Mouse (Mus musculus) heart, adult 2 months (tissue): ENCODE data around the gene Klk7. TPM values are rescaled to one million over a fixed set of nuclear protein-coding genes. Genes with fewer than 3 reads are reported as not detected.

Experiments used
- DNase-seq, 2 experiments: peaks; one replicate each; pipeline ENCODE4 v3.0.0; 2021
- H3K27ac ChIP-seq: fragments of 200-600 bp; 2 replicates; pipeline ENCODE4 v1.8.1; 2022
- H3K27me3 ChIP-seq: fragments of 200-500 bp; 2 replicates; pipeline ENCODE4 v1.6.1; 2012; ENCODE audit warnings: mild to moderate bottlenecking, low read length, inconsistent platforms, mixed read lengths; ENCODE audit not compliant: control insufficient read depth, insufficient read depth
- H3K36me3 ChIP-seq: fragments of 200-500 bp; 2 replicates; pipeline ENCODE4 v1.6.1; 2012; ENCODE audit warnings: low read length, inconsistent platforms; ENCODE audit not compliant: control insufficient read depth, insufficient read depth
- H3K4me1 ChIP-seq: fragments of 200-500 bp; 2 replicates; pipeline ENCODE4 v1.6.1; 2011; ENCODE audit warnings: low read length; ENCODE audit not compliant: control insufficient read depth, insufficient read depth
- H3K4me3 ChIP-seq: fragments of 200-600 bp; 2 replicates; pipeline ENCODE4 v1.8.1; 2022
- H3K79me2 ChIP-seq: fragments of 200-500 bp; replicated peaks from 2 replicates; pipeline ENCODE4 v1.6.1; 2012; ENCODE audit warnings: mild to moderate bottlenecking, inconsistent platforms, low read length, moderate library complexity, mixed read lengths; ENCODE audit not compliant: control insufficient read depth, insufficient read depth
- H3K9ac ChIP-seq: fragments of 200-500 bp; 2 replicates; pipeline ENCODE4 v1.6.1; 2012; ENCODE audit warnings: low read depth, mild to moderate bottlenecking, control low read depth, inconsistent platforms, low read length, mixed read lengths
- CTCF ChIP-seq: fragments of 200-600 bp; IDR thresholded peaks from 2 replicates; pipeline ENCODE4 v1.8.1; 2022; ENCODE audit warnings: antibody characterized with exemption, mild to moderate bottlenecking, moderate library complexity
- EP300 ChIP-seq: fragments of 200-500 bp; IDR thresholded peaks from 2 replicates; pipeline ENCODE4 v1.6.1; 2011; ENCODE audit warnings: low read depth, low read length, control low read depth; ENCODE audit not compliant: insufficient read depth
- POLR2A ChIP-seq: fragments of 200-500 bp; IDR thresholded peaks from 2 replicates; pipeline ENCODE4 v1.6.1; 2011; ENCODE audit warnings: mild to moderate bottlenecking, low read depth, low read length, control low read depth; ENCODE audit not compliant: insufficient read depth
- WGBS: fragments of 180-500 bp; shearing (Covaris S2); methylation state at CpG from one replicate; pipeline ENCODE4 v1.1.7; 2018; 5-methylcytosine and 5-hydroxymethylcytosine counted together
- intact Hi-C: fragments of 180-260 bp; cut with DNase I; formaldehyde crosslinking; loops from one replicate; pipeline ENCODE4 v1.15.1; 2025
- polyA plus RNA-seq: library from polyadenylated mRNA; depleted of rRNA; stranded (reverse); fragments of >200 nt; gene quantifications from 2 replicates; pipeline ENCODE4 v1.2.3, GENCODE M21; 2012
- total RNA-seq, 2 experiments: library from RNA; stranded (reverse); gene quantifications; 2 replicates each; pipeline ENCODE4 v1.2.3; 2021

Klk7 gene
- total and polyA plus RNA-seq, 3 experiments = 0.08 TPM; not detected in 2

DNA sequence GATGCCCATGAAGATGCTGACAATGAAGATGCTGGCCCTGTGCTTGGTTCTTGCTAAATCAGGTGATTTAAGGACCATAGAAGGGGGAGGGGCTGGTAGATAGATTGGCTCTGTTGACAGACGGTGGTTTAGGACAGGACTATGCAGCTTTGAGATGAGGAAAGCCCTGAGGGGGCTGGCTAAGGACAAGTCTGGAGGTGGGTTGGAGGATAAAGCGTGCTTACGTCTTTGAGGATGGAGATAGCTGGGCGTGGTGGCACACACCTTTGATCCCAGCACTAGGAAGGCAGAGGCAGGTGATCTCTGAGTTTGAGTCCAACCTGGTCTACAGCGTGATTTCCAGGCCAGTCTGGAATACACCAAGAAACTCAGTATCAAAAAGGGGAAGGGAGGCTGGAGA lies 15.0 kb downstream of the Klk7 start:
- Histone ChIP-seq H3K4me1 (no peaks in the 10 kb centered on the region), H3K79me2 (no peaks in the 10 kb centered on the region), H3K27me3 (no peaks in the 10 kb centered on the region), H3K36me3 (no peaks in the 10 kb centered on the region), H3K4me3 (no peak overlapping the region), H3K9ac (no peak overlapping the region), H3K27ac (no peak overlapping the region)
- WGBS = 79% methylated on average over 5 of the region's 5 CpGs
- TF ChIP-seq POLR2A (no peak), EP300 (no peak), CTCF (no peak)
- DNase-seq = peak in 1 of 2 experiments; percentile 9
- intact Hi-C loops = no loop called here

DNA sequence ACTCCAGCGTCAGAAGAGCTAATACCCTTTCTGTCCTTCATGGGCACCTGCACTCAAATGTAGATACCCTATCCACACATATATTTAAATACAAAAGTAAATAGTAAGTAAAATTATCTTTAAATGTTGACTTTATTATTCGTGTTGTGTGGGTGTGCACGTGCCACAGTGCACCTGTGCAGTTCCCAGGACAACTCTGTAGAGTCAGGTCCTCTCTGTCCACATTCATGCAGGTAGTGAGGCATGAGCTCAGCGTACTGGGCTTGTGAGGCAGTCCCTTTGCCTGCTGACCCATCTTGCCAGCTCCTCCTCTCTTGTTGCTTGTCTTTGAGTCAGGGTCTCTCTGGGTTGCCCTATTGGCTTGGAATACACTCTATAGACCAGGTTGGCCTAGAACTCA lies 16.6 kb downstream of the Klk7 start:
- 78% methylated on average over 4 of the region's 4 CpGs for WGBS
- intact Hi-C loops = no loop called here

DNA sequence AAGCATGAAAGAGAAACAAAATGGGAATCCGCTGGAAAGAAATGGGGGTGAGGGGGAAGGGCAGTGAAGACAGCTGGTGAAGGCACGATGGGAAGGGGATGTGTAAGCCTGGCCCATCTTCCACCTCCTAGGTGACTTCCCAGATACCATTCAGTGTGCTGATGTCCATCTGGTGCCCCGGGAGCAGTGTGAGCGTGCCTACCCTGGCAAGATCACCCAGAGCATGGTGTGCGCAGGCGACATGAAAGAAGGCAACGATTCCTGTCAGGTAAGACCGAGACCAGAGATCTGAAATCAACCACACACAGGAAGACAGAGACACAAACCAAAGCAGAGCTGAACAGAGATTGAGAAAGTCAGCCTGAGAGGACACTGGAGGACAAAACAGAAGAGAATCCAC lies 17.9 kb downstream of the Klk7 start:
- H3K4me1 ChIP-seq = no peaks in the 10 kb centered on the region

More for the DNA sequence above, 16.6 kb downstream of the Klk7 start:
- Histone ChIP-seq H3K79me2 (no peaks in the 10 kb centered on the region), H3K27me3 (no peaks in the 10 kb centered on the region), H3K27ac (no peak overlapping the region), H3K36me3 (no peaks in the 10 kb centered on the region), H3K4me1 (no peaks in the 10 kb centered on the region), H3K9ac (no peak overlapping the region), H3K4me3 (no peak overlapping the region)
- peak in 1 of 2 experiments; percentile 0 for DNase-seq
- TF ChIP-seq EP300 = no peak
- TF ChIP-seq POLR2A = no peak
- no peak for TF ChIP-seq CTCF

DNA sequence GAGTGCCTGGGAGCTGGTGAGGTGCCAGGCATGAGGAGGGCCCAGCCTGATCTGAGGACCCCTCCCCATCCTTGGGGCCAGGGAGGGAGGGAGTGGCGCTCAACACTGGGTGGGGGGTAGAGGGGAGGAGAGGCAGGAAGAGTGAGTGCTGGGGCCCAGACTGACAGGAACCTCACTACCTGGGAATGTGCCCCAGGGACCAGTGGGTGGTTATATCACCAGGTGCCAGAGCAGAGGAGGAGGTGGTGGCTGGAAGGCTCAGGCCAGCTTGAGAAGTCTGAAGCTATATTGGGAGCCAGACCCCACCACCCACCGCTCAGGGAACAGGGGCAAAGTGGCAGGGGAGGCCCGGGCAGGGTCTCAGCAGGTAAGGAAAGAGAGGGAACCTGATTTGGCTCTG lies 30.6 kb downstream of the Klk7 start, which contains the start of gene Klk5:
Gene Klk5 (plus strand): TSS at position 271 of the 400 bp plus-strand sequence.
- H3K4me1 ChIP-seq = no peaks in the 10 kb centered on the region
- no peak for DNase-seq
- H3K4me3 ChIP-seq = no peak within 1 kb of the TSS
- H3K9ac ChIP-seq = no peak within 1 kb of the TSS
- H3K36me3 ChIP-seq = no peaks in the 10 kb centered on the region
- intact Hi-C loops = no loop called here
- H3K79me2 ChIP-seq = no peaks in the 10 kb centered on the region
- WGBS = 48% methylated on average over 3 of the region's 3 CpGs
- H3K27ac ChIP-seq = no peak within 1 kb of the TSS
- H3K27me3 ChIP-seq = no peaks in the 10 kb centered on the region
- TF ChIP-seq CTCF = no peak
- no peak for TF ChIP-seq POLR2A
- TF ChIP-seq EP300 = no peak

More for the DNA sequence above, 17.9 kb downstream of the Klk7 start:
- WGBS = 85% methylated on average over 8 of the region's 8 CpGs
- H3K36me3 ChIP-seq = no peaks in the 10 kb centered on the region
- H3K27ac ChIP-seq = no peak overlapping the region
- intact Hi-C loops = no loop called here
- H3K79me2 ChIP-seq = no peaks in the 10 kb centered on the region
- H3K4me3 ChIP-seq = no peak overlapping the region
- DNase-seq = no peak
- TF ChIP-seq POLR2A = no peak
- TF ChIP-seq EP300 = no peak
- no peak for TF ChIP-seq CTCF
- no peaks in the 10 kb centered on the region for H3K27me3 ChIP-seq
- H3K9ac ChIP-seq = no peak overlapping the region

DNA sequence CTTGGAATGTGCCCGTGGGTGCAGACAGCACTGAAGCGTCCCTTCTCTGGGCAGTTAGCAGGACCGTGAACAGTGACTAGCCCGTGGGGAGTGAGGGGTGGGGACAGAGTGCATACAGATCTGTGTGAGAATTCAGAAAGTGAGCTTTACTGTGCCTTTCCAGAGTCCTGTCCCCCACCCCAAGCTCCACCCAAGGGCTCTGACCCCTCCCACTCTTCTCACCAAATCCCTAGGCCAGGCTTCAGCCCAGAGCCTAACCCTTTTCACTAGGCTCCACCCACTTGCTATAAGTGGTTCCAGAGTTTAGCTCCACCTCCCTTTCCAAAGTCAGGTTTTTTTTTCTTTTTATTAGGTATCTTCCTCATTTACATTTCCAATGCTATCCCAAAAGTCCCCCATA lies 32.7 kb downstream of the Klk7 start:
- H3K9ac ChIP-seq = no peak overlapping the region
- TF ChIP-seq POLR2A (no peak), EP300 (no peak), CTCF (no peak)
- H3K79me2 ChIP-seq = no peaks in the 10 kb centered on the region
- DNase-seq = no peak
- H3K36me3 ChIP-seq = no peaks in the 10 kb centered on the region
- H3K27me3 ChIP-seq = no peaks in the 10 kb centered on the region
- no peak overlapping the region for H3K4me3 ChIP-seq
- H3K27ac ChIP-seq = no peak overlapping the region
- 72% methylated on average over 4 of the region's 4 CpGs for WGBS
- intact Hi-C loops = no loop called here
- H3K4me1 ChIP-seq = no peaks in the 10 kb centered on the region

DNA sequence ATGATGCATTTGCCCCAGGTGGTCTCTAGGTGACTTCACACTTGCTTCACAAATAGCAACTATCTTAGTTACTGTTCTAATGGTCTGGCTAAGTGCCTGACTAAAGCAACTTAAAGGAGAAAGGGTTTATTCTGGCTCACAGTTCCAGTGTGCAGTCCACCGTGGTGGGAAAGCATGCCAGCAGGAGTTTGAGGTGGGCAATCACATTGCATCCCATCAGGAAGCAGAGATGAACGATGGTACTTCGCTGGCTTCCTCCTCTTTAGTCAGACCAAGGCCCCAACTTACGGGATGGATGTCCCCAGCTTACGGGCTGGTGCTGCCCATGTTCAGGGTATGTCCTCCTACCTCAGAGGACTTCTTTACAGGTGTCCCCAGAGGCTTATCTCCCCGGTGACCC lies 40.5 kb downstream of the Klk7 start:
- no peak overlapping the region for H3K9ac ChIP-seq
- 83% methylated on average over 6 of the region's 6 CpGs for WGBS
- H3K4me3 ChIP-seq = no peak overlapping the region
- TF ChIP-seq CTCF (no peak), EP300 (no peak), POLR2A (no peak)
- DNase-seq = no peak
- H3K36me3 ChIP-seq = no peaks in the 10 kb centered on the region
- H3K27me3 ChIP-seq = no peaks in the 10 kb centered on the region
- no peaks in the 10 kb centered on the region for H3K79me2 ChIP-seq
- intact Hi-C loops = no loop called here
- no peak overlapping the region for H3K27ac ChIP-seq
- no peaks in the 10 kb centered on the region for H3K4me1 ChIP-seq
